Mouse (Mus musculus) erythroblast, embryonic 14.5 days (primary cell): ENCODE measurements around the gene Qdpr.

ENCODE experiments used
- GATA1 ChIP-seq: IDR thresholded peaks from 2 replicates; pipeline ENCODE4 v1.6.1; 2012; ENCODE audit warnings: low read length, inconsistent platforms, mixed read lengths
- TAL1 ChIP-seq: IDR thresholded peaks from 3 replicates; pipeline ENCODE4 v1.6.1; 2012; ENCODE audit warnings: low read length, inconsistent platforms, mixed read lengths

- TF ChIP-seq GATA1 (no peak), TAL1 (no peak)
Observed at GRCm38 (mm10) chr5:45417859-45418443, 32.1 kb downstream of the Qdpr start.
